Mouse (Mus musculus) liver, adult 2 months (tissue): ENCODE results near the gene Zc3h12c.

Experiments used
- CTCF ChIP-seq: fragments of 200-500 bp; IDR thresholded peaks from 2 replicates; pipeline ENCODE4 v1.5.1; 2011; ENCODE audit warnings: low read depth, low read length, control low read depth
- POLR2A ChIP-seq: fragments of 200-500 bp; IDR thresholded peaks from 2 replicates; pipeline ENCODE4 v1.6.1; 2011; ENCODE audit warnings: low read length, control low read depth; ENCODE audit not compliant: insufficient read depth; ENCODE audit errors: extremely low read depth

- TF ChIP-seq POLR2A (no peak), CTCF (no peak)
Measured at GRCm38 (mm10) chr9:52119212-52119611, 49.2 kb downstream of the Zc3h12c start.
